Mouse (Mus musculus) MEL (cell line): ENCODE data around the gene Kcmf1. TPM values are rescaled to one million over a fixed set of nuclear protein-coding genes. Genes with fewer than 3 reads are reported as not detected.

Experiments
- DNase-seq: peaks from one replicate; pipeline ENCODE4 v3.0.0; 2011; ENCODE audit warnings: low read depth, low spot score
- H3K27ac ChIP-seq: 2 replicates; pipeline ENCODE4 v1.5.1; 2012; ENCODE audit warnings: low read depth, mild to moderate bottlenecking, control low read depth, low read length, moderate library complexity; ENCODE audit not compliant: control insufficient read depth
- H3K27me3 ChIP-seq, 2 experiments: fragments of 150-350 bp in 1 of 2; sonication (generic) in 1 of 2; 2 replicates each; pipeline ENCODE4 v1.6.1; 2012; ENCODE audit warnings: low read length in 2 of 2, mild to moderate bottlenecking in 2 of 2, improper control_type of control experiment in 1 of 2, moderate library complexity in 1 of 2; ENCODE audit not compliant: insufficient read depth in 2 of 2, control insufficient read depth in 1 of 2
- H3K36me3 ChIP-seq, 2 experiments: 2 replicates each; pipeline ENCODE4 v1.6.1; 2012 to 2014; ENCODE audit warnings: low read length in 2 of 2, improper control_type of control experiment in 1 of 2, inconsistent platforms in 1 of 2, mild to moderate bottlenecking in 1 of 2; ENCODE audit not compliant: insufficient read depth in 2 of 2, control insufficient read depth in 1 of 2
- H3K4me1 ChIP-seq, 2 experiments: fragments of 150-350 bp in 1 of 2; sonication (generic) in 1 of 2; 2 replicates each; pipeline ENCODE4 v1.6.1; 2012; ENCODE audit warnings: low read length in 2 of 2, improper control_type of control experiment in 1 of 2, mild to moderate bottlenecking in 1 of 2; ENCODE audit not compliant: insufficient read depth in 2 of 2, control insufficient read depth in 1 of 2
- H3K4me3 ChIP-seq, 2 experiments: fragments of 150-350 bp in 1 of 2; sonication (generic) in 1 of 2; 2 replicates each; pipeline ENCODE4 v1.5.1; 2012; ENCODE audit warnings: low read depth in 2 of 2, low read length in 2 of 2, mild to moderate bottlenecking in 2 of 2, moderate library complexity in 2 of 2, control low read depth in 1 of 2, improper control_type of control experiment in 1 of 2; ENCODE audit not compliant: control insufficient read depth in 1 of 2, insufficient read depth in 1 of 2
- H3K79me2 ChIP-seq: 2 replicates; pipeline ENCODE4 v1.6.1; 2012; ENCODE audit warnings: mild to moderate bottlenecking, low read length, moderate library complexity; ENCODE audit not compliant: control insufficient read depth, poor library complexity, insufficient read depth
- H3K9ac ChIP-seq: 2 replicates; pipeline ENCODE4 v1.6.1; 2012; ENCODE audit warnings: low read depth, mild to moderate bottlenecking, control low read depth, low read length, moderate library complexity; ENCODE audit not compliant: control insufficient read depth, poor library complexity, severe bottlenecking
- H3K9me3 ChIP-seq: fragments of 150-350 bp; sonication (generic); replicated peaks from 2 replicates; pipeline ENCODE4 v1.6.1; 2012; ENCODE audit warnings: mild to moderate bottlenecking, low read length, improper control_type of control experiment, moderate library complexity; ENCODE audit not compliant: insufficient read depth
- BHLHE40 ChIP-seq: IDR thresholded peaks from 2 replicates; pipeline ENCODE4 v1.6.1; 2012; ENCODE audit warnings: low read depth, mild to moderate bottlenecking, inconsistent platforms, low read length, improper control_type of control experiment, borderline replicate concordance
- CTCF ChIP-seq, 3 experiments: IDR thresholded peaks in 2 of 3; conservative IDR thresholded peaks in 1 of 3; 2 replicates each; pipeline ENCODE4 v1.5.1; 2011 to 2012; ENCODE audit warnings: low read length in 3 of 3, low read depth in 2 of 3, mild to moderate bottlenecking in 2 of 3, improper control_type of control experiment in 1 of 3, inconsistent platforms in 1 of 3, mixed read lengths in 1 of 3, moderate library complexity in 1 of 3; ENCODE audit not compliant: control insufficient read depth in 1 of 3, insufficient read depth in 1 of 3, poor library complexity in 1 of 3, severe bottlenecking in 1 of 3
- E2F4 ChIP-seq: IDR thresholded peaks from 2 replicates; pipeline ENCODE4 v1.6.1; 2011; ENCODE audit warnings: low read depth, low read length, improper control_type of control experiment, borderline replicate concordance
- ETS1 ChIP-seq: IDR thresholded peaks from 2 replicates; pipeline ENCODE4 v1.6.1; 2012; ENCODE audit warnings: low read depth, mild to moderate bottlenecking, inconsistent platforms, low read length, improper control_type of control experiment, moderate library complexity
- GABPA ChIP-seq: IDR thresholded peaks from 2 replicates; pipeline ENCODE4 v1.6.1; 2012; ENCODE audit warnings: low read depth, mild to moderate bottlenecking, inconsistent platforms, low read length, improper control_type of control experiment, moderate library complexity
- GATA1 ChIP-seq: IDR thresholded peaks from 2 replicates; pipeline ENCODE4 v1.6.1; 2011; ENCODE audit warnings: low read depth, low read length, improper control_type of control experiment
- HCFC1 ChIP-seq: IDR thresholded peaks from 2 replicates; pipeline ENCODE4 v1.6.1; 2012; ENCODE audit warnings: low read depth, mild to moderate bottlenecking, inconsistent platforms, low read length, improper control_type of control experiment, moderate library complexity
- MAFK ChIP-seq: IDR thresholded peaks from 2 replicates; pipeline ENCODE4 v1.6.1; 2011; ENCODE audit warnings: low read depth, mild to moderate bottlenecking, low read length, improper control_type of control experiment, borderline replicate concordance
- MAZ ChIP-seq: IDR thresholded peaks from 2 replicates; pipeline ENCODE4 v1.6.1; 2012; ENCODE audit warnings: low read depth, mild to moderate bottlenecking, inconsistent platforms, low read length, improper control_type of control experiment
- MEF2A ChIP-seq: IDR thresholded peaks from 2 replicates; pipeline ENCODE4 v1.6.1; 2014; ENCODE audit warnings: low read depth, mild to moderate bottlenecking, inconsistent platforms, low read length, improper control_type of control experiment; ENCODE audit not compliant: poor library complexity, insufficient replicate concordance, severe bottlenecking; ENCODE audit errors: extremely low read depth
- MXI1 ChIP-seq: IDR thresholded peaks from 2 replicates; pipeline ENCODE4 v1.6.1; 2011; ENCODE audit warnings: mild to moderate bottlenecking, low read depth, low read length, improper control_type of control experiment
- MYB ChIP-seq: IDR thresholded peaks from 2 replicates; pipeline ENCODE4 v1.6.1; 2011; ENCODE audit warnings: mild to moderate bottlenecking, low read depth, low read length, improper control_type of control experiment
- MYC ChIP-seq: IDR thresholded peaks from 2 replicates; pipeline ENCODE4 v1.6.1; 2011; ENCODE audit warnings: low read depth, mild to moderate bottlenecking, low read length, improper control_type of control experiment, moderate library complexity
- POLR2A ChIP-seq, 2 experiments: IDR thresholded peaks; 2 replicates each; pipeline ENCODE4 v1.6.1; 2011 to 2012; ENCODE audit warnings: low read length in 2 of 2, mild to moderate bottlenecking in 2 of 2, control low read depth in 1 of 2, improper control_type of control experiment in 1 of 2, low read depth in 1 of 2, moderate library complexity in 1 of 2; ENCODE audit not compliant: control insufficient read depth in 1 of 2, insufficient read depth in 1 of 2, poor library complexity in 1 of 2
- POLR2AphosphoS5 ChIP-seq: IDR thresholded peaks from 2 replicates; pipeline ENCODE4 v1.6.1; 2012; ENCODE audit warnings: low read depth, borderline replicate concordance, mild to moderate bottlenecking, inconsistent platforms, low read length, moderate library complexity, mixed read lengths
- RAD21 ChIP-seq: IDR thresholded peaks from 2 replicates; pipeline ENCODE4 v1.6.1; 2011; ENCODE audit warnings: mild to moderate bottlenecking, low read depth, low read length, improper control_type of control experiment
- TBP ChIP-seq: IDR thresholded peaks from 2 replicates; pipeline ENCODE4 v1.8.0; 2011; ENCODE audit warnings: low read depth, low read length, improper control_type of control experiment
- TCF12 ChIP-seq: IDR thresholded peaks from 2 replicates; pipeline ENCODE4 v1.6.1; 2014; ENCODE audit warnings: low read depth, mild to moderate bottlenecking, inconsistent platforms, low read length, improper control_type of control experiment, moderate library complexity
- UBTF ChIP-seq: IDR thresholded peaks from 2 replicates; pipeline ENCODE4 v1.6.1; 2012; ENCODE audit warnings: low read depth, mild to moderate bottlenecking, inconsistent platforms, low read length, improper control_type of control experiment, moderate library complexity, borderline replicate concordance; ENCODE audit not compliant: insufficient read depth
- ZC3H11A ChIP-seq: IDR thresholded peaks from 2 replicates; pipeline ENCODE4 v1.6.1; 2012; ENCODE audit warnings: low read depth, mild to moderate bottlenecking, inconsistent platforms, low read length, improper control_type of control experiment
- ZKSCAN1 ChIP-seq: IDR thresholded peaks from 2 replicates; pipeline ENCODE4 v1.6.1; 2012; ENCODE audit warnings: low read depth, mild to moderate bottlenecking, inconsistent platforms, low read length, improper control_type of control experiment, moderate library complexity
- ZMIZ1 ChIP-seq: IDR thresholded peaks from 2 replicates; pipeline ENCODE4 v1.6.1; 2012; ENCODE audit warnings: low read depth, mild to moderate bottlenecking, inconsistent platforms, low read length, improper control_type of control experiment, moderate library complexity
- polyA plus RNA-seq, 2 experiments: library from polyadenylated mRNA; stranded (reverse) in 1 of 2; unstranded in 1 of 2; fragments of >175 nt in 1 of 2; fragments of >200 nt in 1 of 2; gene quantifications; 2 replicates each; pipeline versions ENCODE4 v1.2.1 to v1.2.4; 2012; ENCODE audit warnings: low replicate concordance in 2 of 2, low read depth in 1 of 2; ENCODE audit not compliant: insufficient read length in 2 of 2, insufficient read depth in 1 of 2, missing spikeins in 1 of 2
- total RNA-seq: library from RNA; depleted of rRNA; stranded (reverse); fragments of 300-350 nt; gene quantifications from 2 replicates; pipeline ENCODE4 v1.2.3, GENCODE M21; 2012

Gene Kcmf1
- total and polyA plus RNA-seq, 3 experiments = 77.0 to 195 (median 133) TPM

GRCm38 (mm10) chr6:72948392-72948791 lies 48.6 kb upstream of the Kcmf1 start:
- H3K27me3 ChIP-seq = no peaks in the 10 kb centered on the region; a peak in 2 of 4 replicates
- no peak overlapping the region for H3K27ac ChIP-seq
- no peak for TF ChIP-seq MEF2A
- TF ChIP-seq ZC3H11A = no peak
- TF ChIP-seq CTCF (IDR thresholded peaks at IDR 0.05 in 2 of 3, conservative IDR thresholded peaks at IDR 0.05 in 1 of 3; ENCODE audit: control insufficient read depth in 1 of 3, insufficient read depth in 1 of 3, low read depth in 2 of 3, low read length in 3 of 3, poor library complexity in 1 of 3, severe bottlenecking in 1 of 3) = no peak
- TF ChIP-seq TBP = no peak
- TF ChIP-seq TCF12 = no peak
- no peak for TF ChIP-seq POLR2A (IDR thresholded peaks at IDR 0.05; ENCODE audit: control insufficient read depth in 1 of 2, insufficient read depth in 1 of 2, low read depth in 1 of 2, low read length in 2 of 2, poor library complexity in 1 of 2)
- TF ChIP-seq ETS1 = no peak
- no peak for TF ChIP-seq ZMIZ1
- TF ChIP-seq MYC = no peak
- TF ChIP-seq MAFK = no peak
- no peak for TF ChIP-seq BHLHE40
- no peak for TF ChIP-seq POLR2AphosphoS5
- TF ChIP-seq E2F4 = no peak
- no peak for TF ChIP-seq HCFC1
- TF ChIP-seq ZKSCAN1 = no peak
- no peak overlapping the region for H3K4me3 ChIP-seq
- DNase-seq = no peak
- H3K4me1 ChIP-seq = no peaks in the 10 kb centered on the region
- H3K9ac ChIP-seq = no peak overlapping the region
- H3K9me3 ChIP-seq = no peaks in the 10 kb centered on the region
- H3K79me2 ChIP-seq = no peaks in the 10 kb centered on the region
- H3K36me3 ChIP-seq = no peaks in the 10 kb centered on the region

DNA sequence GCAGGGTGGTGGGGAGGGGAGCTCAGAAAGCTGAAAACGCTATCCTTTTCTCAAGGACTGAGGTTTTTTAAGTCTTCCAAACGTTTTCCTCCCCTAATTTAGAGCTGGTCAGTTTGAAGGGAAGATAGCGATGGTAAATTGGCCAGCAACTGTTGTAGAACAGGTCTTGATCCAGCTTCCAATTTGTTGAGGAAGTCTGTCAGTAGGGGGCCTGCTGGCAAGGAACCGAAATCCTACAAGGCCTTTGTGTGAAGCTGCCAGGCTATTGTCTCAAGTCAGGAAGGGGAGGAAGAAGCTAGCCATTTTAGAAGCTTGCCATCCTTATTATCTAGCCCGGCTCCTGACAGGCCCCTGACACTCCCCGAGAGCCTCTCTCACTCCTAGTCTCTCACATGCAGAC lies 48.2 kb upstream of the Kcmf1 start:
- Histone ChIP-seq H3K4me3 (no peak overlapping the region), H3K27me3 (no peaks in the 10 kb centered on the region; a peak in 1 of 4 replicates)

More for the DNA sequence above, 48.2 kb upstream of the Kcmf1 start:
- Histone ChIP-seq H3K4me1 (no peaks in the 10 kb centered on the region), H3K36me3 (no peaks in the 10 kb centered on the region), H3K9me3 (no peaks in the 10 kb centered on the region), H3K79me2 (no peaks in the 10 kb centered on the region), H3K9ac (no peak overlapping the region), H3K27ac (no peak overlapping the region)
- TF ChIP-seq ZC3H11A = no peak
- no peak for TF ChIP-seq MYC
- no peak for TF ChIP-seq RAD21
- no peak for TF ChIP-seq MYB
- no peak for TF ChIP-seq HCFC1
- TF ChIP-seq MAZ = no peak
- no peak for TF ChIP-seq GABPA
- no peak for TF ChIP-seq MXI1
- no peak for TF ChIP-seq GATA1
- TF ChIP-seq UBTF = no peak
- DNase-seq = no peak
